Mouse (Mus musculus): ENCODE data around the gene Rps3a1. TPM values are rescaled to one million over a fixed set of nuclear protein-coding genes. Genes with fewer than 3 reads are reported as not detected.

The Rps3a1 gene
- 541 and 623 TPM in 2 replicates for polyA plus RNA-seq (2015; fragmentation: Nextera tagmentation; extraction: Ambion mirVana)

GRCm38 (mm10) chr3:86142263-86142933 is at the start of gene Rps3a1:
TSS of gene Rps3a1 (minus strand) at chr3:86142702.

Other genes with a start within 250 kb of the Rps3a1 start
- 22.6 and 24.3 TPM in 2 replicates for gene Sh3d19, start 171.6 kb downstream of the Rps3a1 start, polyA plus RNA-seq (2015; fragmentation: Nextera tagmentation; extraction: Ambion mirVana)
- gene Prss48, start 140.2 kb downstream of the Rps3a1 start, polyA plus RNA-seq (2015; fragmentation: Nextera tagmentation; extraction: Ambion mirVana): not detected in 2 replicates
- gene Lrba, start 82.0 kb upstream of the Rps3a1 start, polyA plus RNA-seq (2015; fragmentation: Nextera tagmentation; extraction: Ambion mirVana): 4.0 and 4.4 TPM in 2 replicates